Mouse (Mus musculus): ENCODE results near the gene Cdk2ap2. TPM values are rescaled to one million over a fixed set of nuclear protein-coding genes. Genes with fewer than 3 reads are reported as not detected.
A peak's percentile ranks its signal among the peaks of the same experiment; 100 is the strongest.

Gene Cdk2ap2
- polyA plus RNA-seq, 1 experiment: 88.7 TPM

DNA sequence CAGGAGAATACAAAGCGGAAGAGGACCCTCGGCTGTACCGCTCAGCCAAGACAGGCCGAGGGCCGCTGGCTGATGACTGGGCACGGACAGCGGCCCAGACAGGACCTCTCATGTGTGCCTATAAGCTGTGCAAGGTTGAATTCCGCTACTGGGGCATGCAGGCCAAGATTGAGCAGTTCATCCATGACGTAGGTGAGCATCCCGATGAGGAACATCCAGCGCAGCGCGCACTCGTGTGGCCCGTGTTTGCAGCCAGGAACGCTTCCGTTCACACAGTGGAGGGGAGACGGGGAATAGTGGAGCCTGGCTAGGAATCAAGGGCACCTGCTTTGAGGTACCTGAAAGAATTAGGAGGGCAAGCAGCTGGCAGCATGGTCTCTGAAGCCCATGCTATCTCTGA, 6.3 kb downstream of the Cdk2ap2 start:
- H3K4me1 ChIP-seq (ENCODE audit: control insufficient read depth, insufficient read depth, low read length): peaks cover 34% of the 10 kb centered on the region
- peak; percentile 43 to 56 for DNase-seq

DNA sequence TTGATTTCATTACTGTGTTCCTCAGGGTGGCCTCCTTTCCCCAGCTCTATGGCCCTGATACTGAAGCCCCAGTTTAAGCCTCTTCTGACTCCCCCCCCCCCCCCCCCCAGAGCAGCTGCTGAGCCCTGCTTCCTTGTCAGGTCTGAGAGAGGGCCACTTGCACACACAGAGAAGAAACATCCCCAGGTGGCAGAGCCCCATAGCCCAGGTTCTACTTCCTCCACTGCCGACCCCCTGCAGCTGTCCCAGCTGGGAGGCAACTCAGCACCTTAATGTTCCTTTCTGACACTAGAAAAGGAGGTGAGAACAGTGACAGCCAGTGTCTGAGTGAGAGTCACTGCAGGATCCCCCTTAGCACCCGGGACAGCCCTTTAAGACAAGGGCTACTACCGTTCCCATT, 6.8 kb downstream of the Cdk2ap2 start:
- H3K27ac ChIP-seq (ENCODE audit: insufficient read depth, low read length): peak overlapping the region; percentile 83; the same call in 1 of the 2 replicates
- no peaks in the 10 kb centered on the region for H3K27me3 ChIP-seq (ENCODE audit: control insufficient read depth, insufficient read depth, low read length)
- DNase-seq: no peak
- TF ChIP-seq POLR2A (IDR thresholded peaks at IDR 0.05; ENCODE audit: borderline replicate concordance, insufficient read depth, low read length) (no peak), CTCF (IDR thresholded peaks at IDR 0.05; ENCODE audit: borderline replicate concordance, insufficient read depth, low read depth, low read length) (no peak)
- H3K4me3 ChIP-seq (replicated peaks; ENCODE audit: insufficient read depth, low read depth, low read length): no peak overlapping the region
- peaks cover 31% of the 10 kb centered on the region for H3K4me1 ChIP-seq (ENCODE audit: control insufficient read depth, insufficient read depth, low read length)
- 65% methylated on average over 3 of the region's 3 CpGs for WGBS

More for the DNA sequence above, 6.3 kb downstream of the Cdk2ap2 start:
- Histone ChIP-seq H3K27me3 (ENCODE audit: control insufficient read depth, insufficient read depth, low read length) (no peaks in the 10 kb centered on the region), H3K4me3 (replicated peaks; ENCODE audit: insufficient read depth, low read depth, low read length) (peak overlapping the region; percentile 72), H3K27ac (ENCODE audit: insufficient read depth, low read length) (peak overlapping the region; percentile 83)
- TF ChIP-seq POLR2A (IDR thresholded peaks at IDR 0.05; ENCODE audit: borderline replicate concordance, insufficient read depth, low read length) (no peak), CTCF (IDR thresholded peaks at IDR 0.05; ENCODE audit: borderline replicate concordance, insufficient read depth, low read depth, low read length) (no peak)
- 63% methylated on average over 18 of the region's 18 CpGs for WGBS

DNA sequence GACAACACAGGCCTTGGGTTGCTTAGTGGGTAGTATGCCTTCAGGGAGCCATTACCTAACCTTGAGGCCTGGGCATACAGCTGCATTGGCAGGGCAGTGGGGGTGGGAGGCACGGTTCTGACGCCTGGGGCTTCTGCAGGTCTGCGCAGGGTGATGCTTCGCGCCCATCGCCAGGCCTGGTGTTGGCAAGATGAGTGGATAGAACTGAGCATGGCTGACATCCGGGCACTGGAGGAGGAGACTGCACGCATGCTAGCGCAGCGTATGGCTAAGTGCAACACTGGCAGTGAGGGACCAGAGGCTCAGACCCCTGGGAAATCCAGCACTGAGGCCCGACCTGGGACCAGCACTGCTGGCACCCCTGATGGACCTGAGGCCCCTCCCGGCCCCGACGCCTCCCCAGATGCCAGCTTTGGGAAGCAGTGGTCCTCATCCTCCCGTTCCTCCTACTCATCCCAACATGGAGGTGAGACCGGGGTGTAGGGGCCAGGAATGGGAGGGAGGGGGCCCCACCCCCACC, 7.8 kb downstream of the Cdk2ap2 start:
- DNase-seq: no peak
- no peak for TF ChIP-seq POLR2A (IDR thresholded peaks at IDR 0.05; ENCODE audit: borderline replicate concordance, insufficient read depth, low read length)
- no peak for TF ChIP-seq CTCF (IDR thresholded peaks at IDR 0.05; ENCODE audit: borderline replicate concordance, insufficient read depth, low read depth, low read length)
- Histone ChIP-seq H3K27me3 (ENCODE audit: control insufficient read depth, insufficient read depth, low read length) (no peaks in the 10 kb centered on the region), H3K4me3 (replicated peaks; ENCODE audit: insufficient read depth, low read depth, low read length) (no peak overlapping the region), H3K27ac (ENCODE audit: insufficient read depth, low read length) (no peak overlapping the region), H3K4me1 (ENCODE audit: control insufficient read depth, insufficient read depth, low read length) (peaks cover 26% of the 10 kb centered on the region)
- WGBS: 81% methylated on average over 16 of the region's 16 CpGs

DNA sequence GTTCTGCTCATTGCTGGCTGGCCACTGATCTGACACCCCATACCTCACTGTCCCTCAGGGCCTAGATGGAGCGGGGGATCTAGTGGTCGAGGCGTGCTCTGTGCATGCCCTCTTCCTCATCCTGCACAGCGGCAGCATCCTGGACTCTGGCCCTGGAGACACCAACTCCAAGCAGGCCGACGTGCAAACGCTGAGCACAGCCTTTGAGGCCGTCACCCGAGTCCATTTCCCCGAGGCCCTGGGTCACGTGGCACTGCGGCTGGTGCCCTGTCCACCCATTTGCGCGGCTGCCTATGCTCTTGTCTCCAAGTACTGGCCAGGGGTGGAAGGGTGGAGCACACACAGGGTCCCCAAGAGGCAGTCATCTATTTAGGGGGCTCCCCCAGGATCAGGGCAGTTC, 9.7 kb downstream of the Cdk2ap2 start:
- no peak for DNase-seq
- no peak overlapping the region for H3K27ac ChIP-seq (ENCODE audit: insufficient read depth, low read length)
- H3K4me1 ChIP-seq (ENCODE audit: control insufficient read depth, insufficient read depth, low read length): peaks cover 35% of the 10 kb centered on the region
- H3K4me3 ChIP-seq (replicated peaks; ENCODE audit: insufficient read depth, low read depth, low read length): no peak overlapping the region
- no peak for TF ChIP-seq POLR2A (IDR thresholded peaks at IDR 0.05; ENCODE audit: borderline replicate concordance, insufficient read depth, low read length)
- no peak for TF ChIP-seq CTCF (IDR thresholded peaks at IDR 0.05; ENCODE audit: borderline replicate concordance, insufficient read depth, low read depth, low read length)
- H3K27me3 ChIP-seq (ENCODE audit: control insufficient read depth, insufficient read depth, low read length): no peaks in the 10 kb centered on the region
- WGBS: 85% methylated on average over 14 of the region's 14 CpGs

DNA sequence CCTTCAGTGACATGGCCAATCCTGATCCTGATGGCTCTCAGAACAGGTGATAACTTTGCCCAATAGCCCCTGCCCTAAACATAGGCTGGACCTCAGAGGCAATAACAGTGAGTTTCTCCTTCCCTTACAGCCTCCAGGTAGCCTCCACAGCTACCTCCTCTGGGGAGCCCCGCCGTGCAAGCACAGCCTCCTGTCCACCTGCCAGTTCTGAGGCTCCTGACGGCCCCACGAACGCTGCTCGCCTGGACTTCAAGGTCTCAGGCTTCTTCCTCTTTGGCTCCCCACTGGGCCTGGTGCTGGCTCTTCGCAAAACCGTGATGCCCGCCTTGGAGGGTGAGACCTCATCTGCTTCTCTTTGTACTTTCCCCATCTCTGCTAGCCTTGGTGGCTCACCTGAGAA, 11.6 kb downstream of the Cdk2ap2 start:
- H3K27me3 ChIP-seq (ENCODE audit: control insufficient read depth, insufficient read depth, low read length): no peaks in the 10 kb centered on the region
- no peak overlapping the region for H3K4me3 ChIP-seq (replicated peaks; ENCODE audit: insufficient read depth, low read depth, low read length)
- H3K27ac ChIP-seq (ENCODE audit: insufficient read depth, low read length): no peak overlapping the region
- H3K4me1 ChIP-seq (ENCODE audit: control insufficient read depth, insufficient read depth, low read length): peaks cover 40% of the 10 kb centered on the region
- 53% methylated on average over 9 of the region's 9 CpGs for WGBS
- TF ChIP-seq CTCF (IDR thresholded peaks at IDR 0.05; ENCODE audit: borderline replicate concordance, insufficient read depth, low read depth, low read length) (no peak), POLR2A (IDR thresholded peaks at IDR 0.05; ENCODE audit: borderline replicate concordance, insufficient read depth, low read length) (no peak)
- no peak for DNase-seq

DNA sequence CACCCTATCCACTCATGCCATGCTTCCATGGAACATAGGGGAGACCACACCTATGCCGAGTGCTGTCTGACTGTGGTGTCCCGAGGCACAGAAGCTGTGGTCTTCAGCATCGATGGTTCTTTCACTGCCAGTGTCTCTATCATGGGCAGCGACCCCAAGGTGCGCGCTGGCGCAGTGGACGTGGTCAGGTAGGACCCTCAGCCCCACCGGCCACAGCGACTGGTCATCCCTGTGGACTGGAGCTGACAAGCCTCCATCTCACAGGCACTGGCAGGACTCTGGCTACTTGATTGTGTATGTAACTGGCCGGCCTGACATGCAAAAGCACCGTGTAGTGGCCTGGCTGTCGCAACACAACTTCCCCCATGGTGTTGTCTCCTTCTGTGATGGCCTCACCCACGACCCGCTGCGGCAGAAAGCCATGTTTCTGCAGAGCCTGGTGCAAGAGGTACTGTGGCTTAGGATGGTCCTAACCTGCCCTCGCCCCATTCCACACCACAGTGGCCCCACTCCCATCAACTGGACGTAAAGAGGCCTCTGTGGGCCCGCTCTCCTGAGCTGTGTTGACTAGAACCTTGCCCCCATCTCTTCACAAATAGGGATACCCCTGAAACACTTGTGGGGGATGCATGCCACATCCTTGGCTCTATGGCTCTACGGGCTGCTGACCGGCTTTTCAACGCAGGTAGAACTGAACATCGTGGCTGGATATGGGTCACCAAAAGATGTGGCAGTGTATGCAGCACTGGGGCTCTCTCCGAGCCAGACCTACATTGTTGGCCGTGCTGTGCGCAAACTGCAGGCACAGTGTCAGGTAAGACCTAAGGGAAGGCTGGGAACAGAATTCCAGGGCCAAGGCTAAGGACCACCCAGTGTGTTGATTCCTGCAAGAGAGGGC, 15.3 kb downstream of the Cdk2ap2 start:
- WGBS: 83% methylated on average over 26 of the region's 26 CpGs
- no peaks in the 10 kb centered on the region for H3K27me3 ChIP-seq (ENCODE audit: control insufficient read depth, insufficient read depth, low read length)
- H3K4me1 ChIP-seq (ENCODE audit: control insufficient read depth, insufficient read depth, low read length): peaks cover 51% of the 10 kb centered on the region
- TF ChIP-seq POLR2A (IDR thresholded peaks at IDR 0.05; ENCODE audit: borderline replicate concordance, insufficient read depth, low read length) (no peak), CTCF (IDR thresholded peaks at IDR 0.05; ENCODE audit: borderline replicate concordance, insufficient read depth, low read depth, low read length) (no peak)
- no peak overlapping the region for H3K4me3 ChIP-seq (replicated peaks; ENCODE audit: insufficient read depth, low read depth, low read length)
- H3K27ac ChIP-seq (ENCODE audit: insufficient read depth, low read length): peak overlapping the region; percentile 82
- no peak for DNase-seq

DNA sequence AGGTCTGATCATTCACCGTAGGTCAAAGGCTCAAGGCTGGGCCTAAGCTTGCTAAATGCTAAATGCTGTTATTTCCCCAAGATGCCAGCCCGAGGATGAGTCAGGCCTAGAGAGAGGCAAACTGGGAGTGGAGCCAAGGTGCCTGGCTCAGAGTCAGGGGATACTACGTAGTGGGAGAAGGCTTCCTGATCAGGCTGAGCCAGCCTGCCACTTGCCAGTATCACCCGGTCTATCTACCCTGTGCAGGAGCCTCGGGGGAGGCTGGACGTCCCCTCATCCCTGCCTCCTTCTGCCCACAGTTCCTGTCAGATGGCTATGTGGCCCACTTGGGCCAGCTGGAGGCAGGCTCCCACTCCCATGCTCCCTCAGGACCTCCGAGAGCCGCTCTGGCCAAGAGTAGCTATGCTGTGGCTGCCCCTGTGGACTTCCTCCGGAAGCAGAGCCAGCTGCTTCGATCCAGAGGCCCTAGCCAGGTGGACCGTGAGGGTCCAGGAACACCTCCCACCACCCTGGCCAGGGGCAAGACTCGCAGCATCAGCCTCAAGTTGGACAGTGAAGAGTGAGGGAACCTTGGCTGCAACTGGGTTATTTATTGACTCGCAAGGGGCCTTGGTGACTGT, 16.3 kb downstream of the Cdk2ap2 start:
- TF ChIP-seq POLR2A (IDR thresholded peaks at IDR 0.05; ENCODE audit: borderline replicate concordance, insufficient read depth, low read length): no peak; the same call in 1 of the 2 replicates
- no peak for TF ChIP-seq CTCF (IDR thresholded peaks at IDR 0.05; ENCODE audit: borderline replicate concordance, insufficient read depth, low read depth, low read length)
- H3K27me3 ChIP-seq (ENCODE audit: control insufficient read depth, insufficient read depth, low read length): no peaks in the 10 kb centered on the region
- H3K4me3 ChIP-seq (replicated peaks; ENCODE audit: insufficient read depth, low read depth, low read length): no peak overlapping the region
- H3K27ac ChIP-seq (ENCODE audit: insufficient read depth, low read length): peak overlapping the region; percentile 82
- H3K4me1 ChIP-seq (ENCODE audit: control insufficient read depth, insufficient read depth, low read length): peaks cover 51% of the 10 kb centered on the region
- WGBS: 6% methylated on average over 13 of the region's 13 CpGs
- peak; percentile 97 to 99 for DNase-seq
